Mouse (Mus musculus) liver, adult 2 months (tissue): ENCODE data around the gene Cd6.

Source experiments
- CTCF ChIP-seq: fragments of 200-500 bp; IDR thresholded peaks from 2 replicates; pipeline ENCODE4 v1.5.1; 2011; ENCODE audit warnings: low read depth, low read length, control low read depth
- POLR2A ChIP-seq: fragments of 200-500 bp; IDR thresholded peaks from 2 replicates; pipeline ENCODE4 v1.6.1; 2011; ENCODE audit warnings: low read length, control low read depth; ENCODE audit not compliant: insufficient read depth; ENCODE audit errors: extremely low read depth

DNA sequence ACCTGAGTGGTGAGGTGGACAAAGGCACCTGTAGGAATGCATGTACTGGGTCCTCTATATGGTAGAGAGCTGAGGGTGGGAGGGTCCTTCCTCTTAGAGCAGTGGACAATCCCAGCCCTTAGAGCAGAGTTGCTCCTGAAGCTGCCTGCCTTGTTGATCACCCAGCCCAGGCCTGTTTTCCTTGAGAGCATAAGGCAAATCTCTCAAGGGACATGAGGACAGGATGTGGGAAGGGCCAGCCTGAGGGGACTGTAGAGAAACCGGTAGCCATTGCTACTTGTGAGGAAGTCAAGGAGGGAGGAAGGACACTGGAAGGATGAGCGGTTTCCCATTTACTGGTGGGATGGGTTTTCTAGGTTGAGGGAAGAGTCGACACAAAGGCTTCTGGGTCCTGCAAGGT lies 87.3 kb downstream of the Cd6 start:
- TF ChIP-seq CTCF (no peak), POLR2A (no peak)
